Mouse (Mus musculus) gastrocnemius, adult 2 months (tissue): ENCODE measurements around the gene Nbeal1. TPM values are rescaled to one million over a fixed set of nuclear protein-coding genes. Genes with fewer than 3 reads are reported as not detected.

Source experiments
- DNase-seq: peaks from one replicate; pipeline ENCODE4 v3.0.0; 2022
- H3K27ac ChIP-seq: fragments of 200-600 bp; 2 replicates; pipeline ENCODE4 v1.8.1; 2022; ENCODE audit warnings: mild to moderate bottlenecking
- H3K4me3 ChIP-seq: fragments of 200-600 bp; 2 replicates; pipeline ENCODE4 v1.8.1; 2022; ENCODE audit warnings: mild to moderate bottlenecking, moderate library complexity
- CTCF ChIP-seq: fragments of 200-600 bp; IDR thresholded peaks from 2 replicates; pipeline ENCODE4 v1.8.1; 2022; ENCODE audit warnings: antibody characterized with exemption, mild to moderate bottlenecking, moderate library complexity
- intact Hi-C: fragments of 180-260 bp; cut with DNase I; formaldehyde crosslinking; loops from one replicate; pipeline ENCODE4 v1.15.1; 2025
- total RNA-seq, 2 experiments: library from RNA; stranded (reverse); gene quantifications; 2 replicates each; pipeline ENCODE4 v1.2.3; 2021

Nbeal1 gene
- total RNA-seq, 2 experiments from 2014 or later, result 26.7 to 31.7 TPM

- no peak for TF ChIP-seq CTCF
- Histone ChIP-seq H3K27ac (no peak overlapping the region), H3K4me3 (no peak overlapping the region)
- intact Hi-C loops, result no loop called here
- DNase-seq, result no peak
Observed at GRCm38 (mm10) chr1:60361626-60362025, 181.2 kb downstream of the Nbeal1 start.

GRCm38 (mm10) chr1:60376556-60376955, 196.2 kb downstream of the Nbeal1 start:
- intact Hi-C loops, result no loop called here
- Histone ChIP-seq H3K27ac (no peak overlapping the region), H3K4me3 (no peak overlapping the region)
- TF ChIP-seq CTCF, result no peak
- no peak for DNase-seq

DNA sequence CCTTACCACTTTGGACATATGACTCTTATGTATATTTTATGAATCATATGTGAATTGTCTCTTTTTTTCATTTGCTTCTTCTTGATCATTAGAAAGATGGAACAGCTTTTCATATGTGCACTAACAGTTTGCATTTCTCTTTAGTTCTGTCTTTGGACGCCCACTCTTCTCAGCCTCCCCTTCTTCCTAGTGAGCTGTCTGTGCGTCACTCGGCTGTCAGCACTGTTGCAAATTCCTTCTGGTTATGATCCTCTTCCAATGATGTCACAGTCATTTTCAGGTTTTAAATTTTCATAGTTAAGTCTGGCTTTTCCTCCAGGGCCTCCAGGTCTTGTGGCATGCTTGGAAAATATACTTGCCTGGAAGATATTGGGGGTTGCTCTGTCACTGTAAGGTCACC, 201.5 kb downstream of the Nbeal1 start:
- TF ChIP-seq CTCF, result no peak
- no peak overlapping the region for H3K4me3 ChIP-seq
- intact Hi-C loops, result no loop called here
- DNase-seq, result no peak
- no peak overlapping the region for H3K27ac ChIP-seq

Other genes with a start within 250 kb of the Nbeal1 start
- under 1 TPM; 0.20 to 0.48 TPM for gene Ica1l, start 137.4 kb upstream of the Nbeal1 start, total RNA-seq
- gene Carf, start 82.4 kb upstream of the Nbeal1 start, total RNA-seq, result 1 to 10 TPM; 3.9 to 6.5 TPM
- gene Wdr12, start 82.0 kb upstream of the Nbeal1 start, total RNA-seq, result 10 to 100 TPM; 12.7 to 13.8 TPM
- gene Cyp20a1, start 162.7 kb downstream of the Nbeal1 start, total RNA-seq, result 1 to 10 TPM; 5.5 to 6.9 TPM
- gene Abi2, start 229.0 kb downstream of the Nbeal1 start, total RNA-seq, result 10 to 100 TPM; 10.8 to 10.9 TPM